Mouse (Mus musculus): Measurements from ENCODE around the gene Olfml3.

Olfml3 gene

GRCm38 (mm10) chr3:103737778-103738571, at the start of gene Olfml3:
Olfml3 (minus strand) TSS chr3:103738001.
- DNase-seq: peak; percentile 84

DNA sequence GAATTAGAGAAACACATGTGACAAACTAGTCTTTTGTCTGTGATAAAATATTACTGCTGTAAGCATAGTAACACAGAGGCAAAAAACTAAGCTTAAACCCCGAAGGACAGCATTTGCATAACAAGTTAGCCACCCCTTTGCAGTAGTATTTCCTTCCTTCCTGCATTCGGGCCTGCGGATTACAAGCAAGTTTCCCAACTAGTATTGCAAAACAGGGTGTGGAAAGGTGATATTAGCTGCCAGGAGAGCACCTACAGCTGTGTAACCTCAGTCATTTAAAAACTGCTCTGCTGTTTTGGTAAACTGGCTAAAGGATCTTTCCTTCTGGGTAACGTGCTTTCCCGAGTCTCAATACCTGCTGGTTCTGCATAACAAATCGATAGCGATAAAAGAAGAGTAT, 49.4 kb upstream of the Olfml3 start:
- DNase-seq: no peak

DNA sequence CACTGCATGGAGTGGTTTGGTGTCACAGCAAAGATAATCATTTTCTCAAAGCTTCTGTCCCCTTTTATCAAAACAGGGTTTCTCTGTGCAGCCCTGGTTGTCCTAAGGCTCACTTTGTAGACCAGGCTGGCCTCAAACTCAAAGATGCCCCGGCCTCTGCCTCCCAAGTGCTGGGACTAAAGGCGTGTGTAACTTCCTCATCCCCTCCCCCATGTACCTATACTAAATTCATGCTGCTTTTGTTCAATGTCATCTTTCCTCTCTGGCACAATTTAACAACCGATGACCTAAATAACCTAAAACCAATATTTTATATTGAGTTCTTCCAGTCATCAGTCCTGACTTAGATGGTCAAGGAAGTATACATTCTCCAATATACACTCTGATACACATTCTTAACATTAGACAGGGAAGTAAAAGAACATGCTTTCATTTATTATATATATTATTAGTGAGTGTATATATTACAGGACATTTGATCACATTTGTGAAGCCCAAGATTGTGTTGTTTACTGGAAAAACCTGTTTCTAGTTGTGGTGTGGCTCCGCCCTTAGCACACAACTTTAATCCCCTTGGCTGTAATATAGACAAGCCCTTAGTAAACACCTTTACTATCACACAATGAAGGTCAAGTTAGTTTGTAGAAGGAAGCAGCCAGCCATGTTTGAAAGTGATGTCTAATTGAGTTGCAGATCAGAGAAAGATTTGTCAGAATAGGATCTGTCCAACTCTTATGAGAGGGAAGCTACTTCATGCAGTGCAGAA, 45.2 kb upstream of the Olfml3 start:
- DNase-seq: no peak

- DNase-seq: no peak
Measured at GRCm38 (mm10) chr3:103780777-103781176, 43.0 kb upstream of the Olfml3 start.

GRCm38 (mm10) chr3:103780271-103780670, 42.5 kb upstream of the Olfml3 start:
- no peak for DNase-seq

DNA sequence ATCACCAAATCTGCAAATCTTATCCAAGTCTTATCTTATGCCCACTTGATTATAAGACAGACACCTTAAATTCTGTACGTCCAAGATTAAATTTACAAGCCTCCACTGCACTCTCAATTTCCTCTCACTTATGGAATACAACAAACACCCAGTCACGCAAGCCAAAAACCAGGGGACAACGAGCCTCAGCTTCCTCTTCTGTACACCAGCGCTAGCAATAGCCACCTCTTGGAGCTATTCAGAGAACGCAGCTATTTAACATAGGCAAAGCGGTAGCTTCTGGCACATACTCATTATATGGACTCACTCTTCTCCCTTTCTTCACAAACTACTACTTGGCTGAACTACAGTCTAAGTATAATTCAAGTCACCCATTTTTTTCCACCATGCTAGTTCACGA, 41.4 kb upstream of the Olfml3 start:
- DNase-seq: no peak

DNA sequence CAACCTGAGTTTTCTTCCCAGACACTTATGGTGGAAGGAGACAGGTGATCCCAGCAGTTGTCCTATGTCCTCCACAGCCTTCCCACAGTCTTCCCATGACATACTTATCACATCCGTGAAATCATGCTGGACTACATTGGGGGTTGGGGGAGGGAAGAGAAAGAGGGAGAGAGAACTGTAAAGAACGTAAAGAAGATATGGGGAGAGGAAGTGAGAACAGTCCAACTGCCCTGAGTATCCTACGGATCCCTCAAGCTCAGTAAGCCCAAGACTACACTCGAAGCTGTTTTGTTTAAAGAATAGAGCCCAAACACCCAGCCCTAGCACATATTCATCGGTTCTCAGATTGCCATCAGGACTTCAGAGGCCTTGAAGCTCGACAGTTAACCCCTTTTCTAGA, 40.9 kb upstream of the Olfml3 start:
- DNase-seq: no peak

- DNase-seq: no peak
Measured at GRCm38 (mm10) chr3:103777940-103778339, 40.1 kb upstream of the Olfml3 start.

DNA sequence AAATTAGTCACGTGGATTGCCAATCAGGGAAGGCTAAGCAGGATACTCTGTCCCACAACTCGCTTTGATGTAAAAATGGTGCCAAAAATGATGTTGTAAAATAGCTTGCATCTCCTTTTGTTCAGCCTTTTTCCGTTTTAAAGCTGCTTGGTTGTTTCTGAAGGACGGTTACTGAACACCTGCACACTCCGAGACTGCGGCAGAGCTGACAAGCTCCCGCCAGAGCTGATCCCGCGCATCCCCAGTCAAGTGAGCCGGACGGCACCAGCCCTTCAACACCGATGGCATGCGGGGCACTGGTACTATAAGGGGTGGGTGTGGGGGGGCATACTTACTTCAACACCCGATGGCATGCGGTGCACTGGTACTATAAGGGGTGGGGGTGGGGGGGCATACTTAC, 36.2 kb upstream of the Olfml3 start:
- no peak for DNase-seq

DNA sequence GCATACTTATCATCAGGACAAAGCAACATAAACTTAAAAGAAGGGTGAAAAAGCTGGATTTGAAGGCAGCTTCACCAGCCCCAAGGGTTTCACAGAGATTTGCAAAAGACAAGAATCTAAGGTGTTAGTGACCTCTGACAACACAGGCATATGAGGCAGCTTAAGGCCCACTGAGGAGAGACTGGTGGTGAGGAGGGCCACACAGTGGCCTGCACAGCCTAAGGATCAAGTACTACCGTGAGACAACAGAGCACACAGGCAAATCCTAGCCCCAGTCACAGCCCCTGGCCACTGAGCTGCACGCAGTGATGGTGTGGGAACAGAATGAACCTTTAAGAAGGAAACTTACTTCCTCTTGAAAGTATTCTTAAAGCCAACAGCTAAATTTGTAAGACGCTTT, 35.7 kb upstream of the Olfml3 start:
- no peak for DNase-seq

DNA sequence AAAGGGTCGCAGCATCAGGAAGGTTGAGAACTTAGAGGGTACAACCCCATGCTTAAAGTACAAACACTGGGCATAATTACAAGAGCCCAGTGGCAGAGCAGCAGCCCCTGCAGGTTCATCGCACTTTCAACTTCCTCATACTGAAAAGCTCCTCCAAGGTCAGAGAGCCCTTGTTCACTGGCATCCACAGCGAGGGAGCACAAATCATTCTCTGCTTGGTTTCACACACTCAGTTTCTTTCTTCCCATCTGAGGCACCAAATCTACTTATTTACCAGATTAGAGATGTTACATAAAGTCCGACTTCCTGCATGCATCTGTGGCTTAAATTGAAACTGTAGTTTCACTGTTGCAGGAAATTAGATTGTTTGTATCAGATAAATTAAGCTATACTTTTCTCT, 35.0 kb upstream of the Olfml3 start:
- no peak for DNase-seq

GRCm38 (mm10) chr3:103771531-103772130, 33.8 kb upstream of the Olfml3 start:
- DNase-seq: no peak

DNA sequence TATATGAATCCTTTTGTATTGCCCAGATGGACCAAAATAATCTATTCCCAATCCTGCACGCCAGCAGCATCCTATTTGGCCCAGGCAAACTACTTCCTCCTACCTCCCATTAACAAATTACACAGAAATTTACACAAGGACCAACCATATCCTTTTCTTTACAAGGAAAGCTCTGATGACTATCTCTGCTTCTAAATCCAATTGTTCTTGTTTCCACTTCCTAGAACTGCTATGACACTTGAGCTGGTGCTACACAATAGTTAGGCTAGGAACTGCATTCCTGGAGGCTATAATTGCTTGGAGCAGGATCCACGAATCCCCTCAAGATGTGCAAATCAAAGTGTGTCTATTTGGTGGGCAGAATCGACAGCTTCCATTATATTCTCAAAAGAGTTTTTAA, 29.0 kb upstream of the Olfml3 start:
- no peak for DNase-seq

- DNase-seq: no peak
Measured at GRCm38 (mm10) chr3:103759261-103759970, 21.6 kb upstream of the Olfml3 start.

GRCm38 (mm10) chr3:103758456-103758855, 20.7 kb upstream of the Olfml3 start:
- no peak for DNase-seq

GRCm38 (mm10) chr3:103756920-103757319, 19.1 kb upstream of the Olfml3 start:
- no peak for DNase-seq

DNA sequence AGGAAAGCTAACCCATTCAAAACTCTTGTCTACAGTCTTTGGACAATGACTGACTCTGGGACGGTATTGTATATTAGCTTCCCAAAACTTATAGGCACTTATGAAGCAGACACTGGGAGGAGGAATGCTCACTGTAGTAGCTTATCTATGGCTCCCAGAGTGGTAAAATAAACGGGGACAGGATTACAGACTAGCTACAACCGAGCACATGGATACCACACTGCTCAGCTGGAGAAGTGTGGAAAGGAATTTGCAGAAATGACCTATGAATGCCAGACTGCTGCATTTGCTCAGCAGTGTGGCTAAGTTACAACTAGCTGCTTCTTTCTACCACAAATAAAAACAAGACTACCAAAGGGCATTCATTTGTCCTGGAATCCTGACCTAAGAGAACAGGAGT, 17.6 kb upstream of the Olfml3 start:
- DNase-seq: no peak

- DNase-seq: no peak
Measured at GRCm38 (mm10) chr3:103751558-103751957, 13.8 kb upstream of the Olfml3 start.

DNA sequence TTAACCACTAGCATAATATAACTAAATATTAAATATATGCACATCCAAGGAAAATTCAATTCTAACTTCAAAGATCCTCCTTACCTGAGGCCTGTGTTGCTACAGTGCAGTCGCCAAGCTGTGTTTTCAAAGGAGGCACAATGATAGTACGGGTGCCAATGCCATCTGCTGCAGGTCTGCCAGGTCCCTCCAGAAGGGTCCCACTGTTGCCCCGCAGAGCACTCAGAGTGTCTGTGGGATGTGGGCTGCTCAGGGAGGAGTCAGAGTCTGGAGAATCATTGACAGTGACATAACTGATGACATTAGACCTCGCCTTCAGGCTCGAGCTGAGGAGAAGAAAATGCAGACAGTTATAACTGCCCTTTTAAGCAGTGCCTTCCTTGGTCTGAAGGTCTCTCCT, 8.9 kb upstream of the Olfml3 start:
- DNase-seq: no peak

DNA sequence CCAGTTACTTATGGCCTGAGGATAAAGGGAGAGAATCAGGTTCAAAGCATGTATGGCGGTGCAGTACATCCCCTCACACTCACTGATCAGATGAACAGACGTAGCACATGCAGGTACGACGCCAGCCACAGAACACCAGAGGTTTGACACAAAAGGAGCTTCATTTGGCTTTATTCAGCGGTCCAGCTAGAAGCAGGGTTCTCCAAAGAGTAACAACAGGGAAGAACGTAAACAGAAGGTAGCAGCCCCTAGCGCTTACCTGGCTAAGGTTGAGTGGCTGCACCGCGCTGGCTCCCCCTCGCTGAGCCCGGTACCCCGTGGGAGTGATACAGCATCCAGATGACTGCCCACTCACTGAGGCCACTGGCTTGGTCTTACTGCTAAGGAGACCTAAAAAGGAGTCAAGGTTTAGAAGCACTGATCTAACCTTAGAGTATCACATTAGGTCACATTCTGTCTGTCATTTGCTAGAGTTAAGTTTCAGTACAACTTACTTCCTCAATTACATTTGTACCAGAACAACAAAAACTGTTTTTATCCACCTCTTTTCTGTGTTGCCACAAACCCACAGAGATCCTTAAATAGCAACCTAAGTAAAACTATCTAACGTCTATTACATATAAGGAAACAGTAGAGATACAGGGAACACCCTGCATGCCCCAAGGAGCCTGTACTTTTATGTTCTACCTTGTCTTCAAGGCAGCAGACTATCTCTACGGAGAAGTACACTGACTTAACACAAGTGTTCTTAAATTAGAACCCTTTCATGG, 7.4 kb upstream of the Olfml3 start:
- no peak for DNase-seq

GRCm38 (mm10) chr3:103743208-103743607, 5.4 kb upstream of the Olfml3 start:
- DNase-seq: no peak

- DNase-seq: no peak
Measured at GRCm38 (mm10) chr3:103740342-103740741, 2.5 kb upstream of the Olfml3 start.

All from liver (tissue).